Mouse (Mus musculus): ENCODE measurements around the gene Atg101.

Atg101 gene

DNA sequence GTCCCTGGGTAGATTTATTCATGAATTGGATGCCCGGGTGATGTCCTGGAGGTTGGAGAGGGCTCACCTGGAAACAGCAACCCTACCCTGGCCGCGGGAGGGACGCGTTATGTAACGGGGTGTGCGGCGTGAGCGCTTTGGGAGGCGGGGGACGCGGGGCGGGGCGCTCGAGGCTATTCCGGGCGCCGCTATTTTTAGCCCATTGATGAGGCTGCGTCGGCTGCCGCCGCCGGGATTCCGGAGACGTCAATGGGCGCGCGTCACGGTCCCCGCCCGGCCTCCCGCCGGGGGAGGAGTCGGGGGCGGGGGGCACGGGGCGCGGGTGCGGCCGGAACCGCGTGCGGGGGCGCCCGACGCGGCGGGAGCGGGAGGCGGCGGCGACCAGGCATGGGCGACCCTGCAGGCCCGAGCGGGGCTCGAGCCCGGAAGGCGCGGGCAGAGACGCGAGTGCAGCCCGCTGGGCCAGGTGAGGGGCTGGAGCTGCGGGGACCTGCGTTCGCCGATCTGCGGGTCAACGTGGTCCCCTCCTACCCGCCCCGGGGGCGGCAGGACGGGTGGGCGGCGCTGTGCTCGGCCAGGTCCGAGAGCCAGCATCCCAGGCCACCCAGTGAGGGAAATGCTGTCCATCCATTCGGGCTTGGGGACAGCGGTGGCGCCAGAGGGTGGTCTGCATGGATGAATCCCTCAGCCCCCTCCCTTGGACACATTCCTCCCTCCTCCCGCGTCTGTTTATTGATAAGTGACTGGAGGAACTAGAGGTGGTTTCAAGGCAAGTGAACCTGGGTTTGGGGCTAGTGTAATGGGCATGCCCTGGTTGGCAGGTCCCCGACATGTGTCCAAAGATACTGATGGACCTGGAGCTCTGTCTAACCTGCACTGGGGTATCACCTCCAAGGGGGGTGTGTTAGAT is 29.9 kb upstream of the Atg101 start, which contains the start of gene Nr4a1:
Gene Nr4a1 (plus strand): TSS at position 384 of the 910 bp plus-strand sequence.
- intact Hi-C loops (cut with DNase I) = no loop called here

DNA sequence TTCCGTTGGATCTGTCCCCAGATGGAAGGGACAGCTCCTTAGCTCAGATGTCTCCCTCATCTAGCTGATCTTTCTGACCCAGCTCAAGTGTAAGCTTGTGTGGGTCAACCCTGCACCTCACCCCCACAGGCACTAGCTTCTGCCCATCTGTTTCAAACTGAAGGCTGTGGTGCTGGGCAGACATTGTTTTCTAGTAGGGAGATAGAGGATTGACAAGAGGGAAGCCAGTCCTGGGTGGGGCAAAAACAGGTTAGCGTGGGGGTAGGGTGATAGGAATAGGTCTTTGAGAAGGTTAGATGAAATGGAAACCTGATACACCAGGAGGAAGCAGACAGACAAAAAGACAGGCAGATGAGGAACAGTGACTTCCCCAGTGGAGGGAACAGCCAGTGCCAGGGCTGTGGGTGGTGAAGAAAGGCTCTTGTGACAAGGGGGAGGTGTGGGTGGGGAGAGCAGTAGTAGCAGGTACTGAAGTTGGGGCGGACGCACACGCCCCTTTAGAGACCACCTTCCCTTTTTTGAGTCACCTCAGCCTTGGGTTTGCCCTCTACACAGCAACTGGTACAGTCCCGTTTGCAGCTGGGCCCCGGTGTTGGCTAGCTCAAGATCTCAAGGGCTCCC is 28.1 kb upstream of the Atg101 start:
- intact Hi-C loops (cut with DNase I) = no loop called here

DNA sequence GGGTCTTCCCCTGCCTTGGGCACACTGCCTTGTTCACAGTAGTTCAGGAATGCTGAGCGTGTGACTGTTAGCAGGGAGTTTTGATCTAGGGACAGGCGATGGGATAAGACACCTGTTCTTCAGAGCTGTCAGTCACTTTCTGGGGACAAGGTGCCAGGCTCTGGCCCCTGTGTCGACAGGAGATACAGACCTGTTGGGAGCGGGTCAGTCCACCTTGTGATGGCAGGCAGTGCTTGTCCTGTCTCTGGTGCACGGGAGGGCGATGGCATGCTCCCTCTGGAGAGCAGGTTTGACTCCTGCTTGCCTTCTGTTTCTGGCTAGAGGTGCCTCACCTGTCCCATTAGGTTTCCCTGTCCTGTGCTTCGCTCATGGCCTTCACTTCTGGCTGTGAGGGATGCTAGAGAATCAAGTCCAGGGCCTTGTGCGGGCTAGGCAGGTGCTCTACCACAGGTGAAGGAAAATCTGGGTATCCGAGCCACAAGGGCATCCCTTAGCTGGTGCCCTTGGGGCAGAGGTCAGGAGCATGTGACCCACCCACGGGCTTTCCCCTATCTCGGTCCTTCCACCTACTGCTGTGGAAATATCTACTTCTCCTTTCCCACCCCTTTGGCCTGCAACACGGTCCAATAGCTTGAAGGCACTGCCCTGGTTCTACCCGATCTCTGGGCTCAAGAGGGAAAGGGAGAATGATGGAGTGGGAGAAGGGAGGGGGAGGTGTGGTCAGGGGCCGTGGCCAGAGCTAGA is 27.4 kb upstream of the Atg101 start:
- intact Hi-C loops (cut with DNase I) = no loop called here

DNA sequence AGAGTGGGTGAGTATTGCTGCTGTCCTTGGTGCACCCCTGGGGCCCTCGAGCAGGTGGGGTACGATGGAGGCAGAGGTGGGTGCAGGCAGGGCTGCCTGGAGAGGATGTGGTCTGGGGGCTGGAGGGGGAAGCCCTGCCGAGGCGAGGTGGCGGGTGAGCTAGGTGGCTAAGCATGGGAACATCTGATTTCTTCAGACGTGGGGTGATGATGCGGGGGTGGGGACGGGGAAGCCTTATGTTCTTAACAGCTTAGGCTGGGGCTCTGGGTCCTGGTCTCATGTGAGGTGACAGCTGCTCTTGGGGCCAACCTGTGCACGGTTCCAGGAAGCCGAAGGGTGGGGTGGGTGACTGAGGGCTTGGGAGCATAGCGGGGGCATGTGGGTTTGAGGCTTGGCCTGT is 25.7 kb upstream of the Atg101 start:
- intact Hi-C loops (cut with DNase I) = no loop called here

DNA sequence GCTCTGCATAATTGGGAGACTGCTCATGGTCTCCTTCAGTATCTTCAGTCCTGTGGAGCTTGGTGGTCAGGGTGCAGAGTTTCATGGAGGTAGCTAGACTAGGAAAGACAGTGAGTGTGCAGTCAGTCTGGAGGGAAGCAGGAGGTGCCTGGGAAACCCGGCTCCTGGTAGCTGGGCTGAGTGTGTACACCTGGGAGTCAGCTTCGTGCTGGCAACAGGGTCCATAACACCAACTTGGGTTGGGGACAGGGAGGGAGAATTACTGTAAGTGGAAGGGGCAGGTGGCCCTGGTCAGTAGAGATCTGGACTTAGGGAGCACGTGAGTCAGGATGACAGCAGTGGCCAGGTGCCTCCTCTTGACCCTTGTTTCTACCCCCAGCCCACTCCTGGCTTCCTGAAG is 24.1 kb upstream of the Atg101 start:
- intact Hi-C loops (cut with DNase I) = no loop called here

DNA sequence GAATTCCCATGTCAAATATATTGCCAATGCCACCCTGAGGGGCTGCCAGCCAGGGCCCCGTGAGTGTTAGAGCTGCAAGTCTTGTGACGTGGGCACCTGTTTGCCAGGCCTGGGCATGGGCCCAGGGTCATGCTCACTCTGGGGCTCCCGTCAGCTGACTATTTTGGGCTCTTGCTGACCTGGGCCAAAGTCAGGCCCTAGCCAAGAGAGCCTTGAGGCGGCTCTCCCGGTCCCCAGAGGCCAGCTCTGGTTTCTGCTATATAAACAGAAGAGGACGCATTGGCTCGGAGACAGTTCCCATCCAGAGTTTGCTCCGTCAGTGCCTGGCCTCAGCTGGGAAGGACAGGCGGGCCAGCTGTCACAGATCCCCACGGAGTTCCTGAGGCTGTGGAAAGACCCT is 23.7 kb upstream of the Atg101 start:
- intact Hi-C loops (cut with DNase I) = no loop called here

DNA sequence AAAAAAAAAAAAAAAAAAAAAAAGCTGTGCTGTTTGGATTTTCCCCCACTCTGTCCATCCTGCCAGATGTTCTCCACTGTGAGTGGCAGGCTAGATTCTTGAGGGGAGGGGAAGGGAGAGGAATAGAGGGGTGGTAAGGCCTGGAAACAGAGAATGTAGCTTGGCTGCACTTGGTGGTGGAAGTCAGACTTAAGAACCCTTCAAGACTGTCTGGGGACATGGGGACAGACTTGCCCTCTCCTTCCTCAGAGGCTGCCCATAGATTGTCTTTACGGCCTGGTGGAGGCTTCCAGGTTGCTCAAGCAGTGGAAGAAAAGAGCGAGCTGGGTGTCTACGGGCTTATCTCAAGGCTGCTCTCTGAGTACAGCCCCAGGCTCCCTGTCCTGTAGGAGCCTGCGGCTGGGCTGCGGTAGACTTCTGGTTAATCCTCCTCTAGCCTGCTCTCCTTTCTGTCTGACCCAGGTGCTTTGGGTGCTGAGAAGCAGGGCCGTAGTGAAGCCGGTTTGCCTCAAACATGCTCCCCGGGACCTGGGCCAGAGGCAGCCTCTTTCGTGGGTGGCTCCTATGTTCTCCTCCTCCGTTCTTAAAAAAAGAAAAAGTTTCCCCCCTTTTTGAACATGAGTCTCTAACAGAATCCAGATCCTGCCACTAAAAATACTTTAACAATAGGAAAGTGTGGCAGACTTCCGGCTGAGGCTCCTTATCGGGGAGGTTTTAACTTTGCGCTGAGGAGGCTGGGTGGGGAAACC is 23.0 kb upstream of the Atg101 start:
- intact Hi-C loops (cut with DNase I) = no loop called here

DNA sequence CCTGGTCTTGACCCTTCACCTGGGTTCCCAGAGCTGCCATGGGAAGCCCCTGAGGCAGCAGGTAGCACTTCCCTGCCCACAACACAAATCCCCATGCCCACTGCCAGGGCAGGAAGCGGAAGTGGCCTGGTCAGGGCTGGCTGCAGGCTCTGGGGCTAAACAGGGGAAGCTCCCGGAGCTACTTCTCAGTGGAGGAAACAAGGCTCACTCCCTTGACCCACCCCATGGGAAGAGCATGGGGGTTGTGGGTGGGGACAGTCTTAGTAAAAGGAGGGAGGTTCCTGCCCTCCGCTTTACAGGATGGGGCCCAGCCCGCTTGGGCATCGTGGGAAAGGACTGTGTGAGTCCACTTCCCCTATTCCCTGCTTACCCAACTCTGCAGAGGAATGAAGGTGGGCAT is 21.6 kb upstream of the Atg101 start:
- intact Hi-C loops (cut with DNase I) = no loop called here

DNA sequence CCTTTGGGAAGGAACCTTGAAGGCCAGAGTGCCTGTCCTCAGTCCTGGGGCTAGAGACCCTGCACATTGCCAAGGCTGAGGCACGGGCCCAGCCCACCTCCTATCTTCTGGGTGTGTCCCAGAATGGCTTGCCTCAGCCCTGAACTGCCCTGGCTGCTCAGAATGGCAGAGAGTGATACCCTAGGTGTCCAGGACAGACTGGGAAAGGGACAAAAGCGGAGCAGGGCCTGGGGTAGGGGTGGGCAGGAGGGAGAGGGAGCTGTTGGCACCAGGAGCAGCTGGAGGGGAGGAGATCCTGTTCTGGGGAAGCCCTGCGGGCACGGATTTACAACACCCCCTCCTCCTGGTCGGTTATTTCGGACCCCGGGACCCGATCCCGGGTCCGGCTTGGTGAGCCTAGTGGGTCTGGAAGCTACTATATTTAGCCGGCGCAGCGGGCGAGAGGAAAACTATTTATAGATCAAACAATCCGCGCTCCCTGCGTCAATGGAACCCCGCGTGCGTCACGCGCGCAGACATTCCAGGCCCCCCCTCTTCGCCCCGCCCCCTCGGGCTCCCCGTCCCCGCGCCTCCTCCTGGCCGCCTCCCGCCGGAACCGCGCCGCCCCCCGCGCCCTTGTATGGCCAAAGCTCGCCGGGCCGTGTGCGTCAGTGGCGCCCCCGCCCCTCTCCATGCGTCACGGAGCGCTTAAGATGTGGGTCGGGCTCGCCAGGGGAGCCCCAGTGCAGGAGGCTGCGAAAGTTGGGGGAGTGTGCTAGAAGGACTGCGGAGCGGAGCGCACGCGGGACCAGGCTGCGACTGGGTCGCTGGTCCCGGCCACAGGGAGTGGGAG is 17.7 kb upstream of the Atg101 start:
- intact Hi-C loops (cut with DNase I) = no loop called here

DNA sequence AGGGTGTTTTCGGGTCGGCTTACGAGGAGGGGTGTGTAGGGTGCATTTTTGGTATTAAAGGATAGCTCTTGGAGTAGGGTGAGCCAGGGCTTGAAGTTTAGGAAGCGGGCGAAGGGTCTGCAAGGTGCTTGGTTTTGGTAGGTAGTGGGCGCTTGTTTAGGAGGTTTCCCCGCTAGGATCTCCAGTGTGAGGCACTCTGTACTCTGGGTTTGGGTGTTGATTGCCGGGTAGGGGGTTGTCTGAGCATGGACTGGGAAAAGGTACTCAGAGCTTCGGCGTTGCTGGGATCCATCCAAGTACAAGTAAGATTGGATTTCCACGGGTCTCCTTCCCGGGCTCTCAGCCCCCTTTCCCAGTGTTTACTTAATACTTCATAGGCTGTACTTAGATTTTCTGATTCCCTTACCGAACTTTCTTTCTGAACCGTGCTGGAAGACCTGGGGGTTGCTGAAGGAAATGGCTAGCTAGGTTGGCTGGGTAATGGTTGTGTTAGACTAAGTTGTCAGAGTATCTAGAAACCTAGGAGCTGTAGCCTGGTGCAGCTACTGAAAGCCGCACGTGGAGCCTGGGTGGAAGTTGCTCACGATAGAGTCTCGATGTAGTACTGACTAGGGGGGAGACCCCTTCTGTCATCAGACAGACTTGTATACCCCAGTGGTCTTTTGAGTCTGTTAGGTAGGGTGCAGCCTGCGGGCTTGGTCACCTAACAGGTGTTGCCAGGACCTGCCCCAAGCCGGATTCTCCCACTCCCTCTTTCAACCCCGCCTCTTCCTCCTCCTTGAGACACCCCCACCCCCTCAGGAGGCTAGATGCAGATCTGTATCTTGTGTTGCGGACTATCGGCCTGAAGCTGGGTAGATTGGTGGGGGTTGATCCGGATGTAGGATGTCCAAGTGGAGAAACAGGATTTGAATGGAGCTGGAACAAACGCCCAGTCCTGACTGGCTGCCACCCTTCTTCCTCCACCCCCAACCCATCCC is 16.7 kb upstream of the Atg101 start:
- intact Hi-C loops (cut with DNase I) = no loop called here

DNA sequence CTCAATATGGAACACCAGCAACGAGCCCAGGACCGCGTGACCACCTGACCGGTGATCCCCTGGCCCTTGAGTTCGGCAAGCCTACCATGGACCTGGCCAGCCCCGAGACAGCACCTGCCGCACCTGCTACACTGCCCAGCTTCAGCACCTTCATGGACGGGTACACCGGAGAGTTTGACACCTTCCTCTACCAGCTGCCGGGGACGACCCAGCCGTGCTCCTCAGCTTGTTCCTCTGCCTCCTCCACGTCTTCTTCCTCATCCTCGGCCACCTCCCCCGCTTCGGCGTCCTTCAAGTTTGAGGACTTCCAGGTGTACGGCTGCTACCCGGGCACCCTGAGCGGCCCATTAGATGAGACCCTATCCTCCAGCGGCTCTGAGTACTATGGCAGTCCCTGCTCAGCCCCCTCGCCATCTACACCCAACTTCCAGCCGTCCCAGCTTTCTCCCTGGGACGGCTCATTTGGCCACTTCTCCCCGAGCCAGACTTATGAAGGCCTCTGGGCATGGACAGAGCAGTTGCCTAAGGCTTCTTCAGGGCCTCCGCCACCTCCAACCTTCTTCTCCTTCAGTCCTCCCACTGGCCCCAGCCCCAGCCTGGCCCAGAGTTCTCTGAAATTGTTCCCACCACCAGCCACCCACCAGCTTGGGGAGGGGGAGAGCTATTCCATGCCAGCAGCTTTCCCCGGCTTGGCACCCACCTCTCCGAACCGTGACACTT is 13.8 kb upstream of the Atg101 start:
- intact Hi-C loops (cut with DNase I) = no loop called here

DNA sequence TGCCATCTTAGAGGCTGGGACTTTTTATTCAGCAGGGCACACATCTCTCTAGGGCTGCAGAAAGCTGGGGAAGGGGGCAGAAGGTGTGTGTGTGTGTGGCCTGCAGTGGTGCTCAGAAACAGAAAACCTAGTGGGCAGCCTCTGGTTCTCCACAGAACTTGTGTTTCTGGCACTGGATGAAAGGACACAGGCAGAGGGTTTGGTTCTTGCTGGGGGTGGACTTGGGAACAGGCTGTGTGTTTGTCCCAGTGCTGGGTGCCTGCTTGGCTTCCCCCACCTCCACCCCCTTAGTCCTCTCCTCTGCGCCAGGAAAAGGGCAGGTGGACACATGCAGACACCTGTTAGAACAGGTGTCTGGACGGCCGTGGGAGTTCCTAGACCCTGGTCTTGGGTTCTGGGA is 13.0 kb upstream of the Atg101 start:
- intact Hi-C loops (cut with DNase I) = no loop called here

DNA sequence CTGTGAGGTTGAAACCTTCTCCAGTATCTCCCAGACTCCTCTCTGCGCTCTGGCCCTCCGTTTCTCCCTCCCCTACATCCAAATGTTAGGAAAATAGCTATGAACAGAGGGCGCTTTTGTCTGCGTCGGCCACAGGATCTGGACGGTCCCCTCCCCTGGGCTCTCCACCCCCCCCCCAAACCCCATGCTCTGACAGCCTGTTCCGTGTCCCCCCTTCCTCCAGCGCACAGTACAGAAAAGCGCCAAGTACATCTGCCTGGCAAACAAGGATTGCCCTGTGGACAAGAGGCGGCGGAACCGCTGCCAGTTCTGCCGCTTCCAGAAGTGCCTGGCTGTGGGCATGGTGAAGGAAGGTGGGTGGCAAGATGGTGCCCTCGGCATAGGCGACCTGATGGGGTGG is 12.6 kb upstream of the Atg101 start:
- intact Hi-C loops (cut with DNase I) = no loop called here

DNA sequence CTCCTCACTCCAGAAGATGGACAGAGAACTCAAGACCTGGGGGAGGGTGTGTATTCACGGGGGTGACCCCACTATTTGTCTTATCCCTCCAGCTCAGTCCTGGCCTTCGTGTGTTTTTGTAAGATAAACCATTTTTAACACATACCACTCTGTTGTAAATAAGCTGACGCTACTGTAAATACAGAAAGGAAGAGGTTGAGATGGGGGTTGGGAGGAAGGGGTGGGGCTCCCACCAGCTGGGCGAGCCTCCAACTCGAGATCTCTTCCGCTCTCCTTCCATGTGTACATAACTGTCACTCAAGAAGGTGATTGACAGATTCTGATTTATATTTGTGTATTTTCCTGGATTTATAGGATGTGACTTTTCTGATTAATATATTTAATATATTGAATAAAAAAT is 9.7 kb upstream of the Atg101 start:
- intact Hi-C loops (cut with DNase I) = no loop called here

DNA sequence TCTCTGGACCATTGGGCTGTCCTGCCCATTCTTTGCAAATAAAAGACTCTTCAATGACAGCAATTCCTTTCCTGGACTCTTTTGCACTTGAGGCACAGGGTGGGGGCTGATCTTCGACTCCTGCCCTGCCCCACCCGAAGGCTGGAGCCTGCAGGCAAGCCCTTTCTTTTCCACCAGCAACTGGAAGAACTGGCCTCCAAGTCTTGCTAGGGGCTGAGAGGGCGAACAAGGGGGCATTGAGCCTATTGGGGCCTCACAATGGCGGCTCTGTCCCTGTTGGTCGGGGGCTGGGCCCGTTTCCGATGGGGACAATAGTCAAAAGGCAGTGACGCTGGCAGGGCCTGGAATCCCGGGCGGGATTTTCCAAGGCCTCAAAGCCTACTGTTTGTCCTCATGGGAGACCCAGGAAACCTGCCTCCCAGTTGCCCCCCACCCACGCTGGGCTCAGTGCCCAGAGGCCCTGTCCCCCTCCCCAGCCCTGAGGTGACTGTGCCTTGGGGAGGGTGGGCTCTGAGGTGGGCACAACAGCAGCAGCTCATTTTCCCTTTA is 6.6 kb upstream of the Atg101 start:
- intact Hi-C loops (cut with DNase I) = no loop called here

DNA sequence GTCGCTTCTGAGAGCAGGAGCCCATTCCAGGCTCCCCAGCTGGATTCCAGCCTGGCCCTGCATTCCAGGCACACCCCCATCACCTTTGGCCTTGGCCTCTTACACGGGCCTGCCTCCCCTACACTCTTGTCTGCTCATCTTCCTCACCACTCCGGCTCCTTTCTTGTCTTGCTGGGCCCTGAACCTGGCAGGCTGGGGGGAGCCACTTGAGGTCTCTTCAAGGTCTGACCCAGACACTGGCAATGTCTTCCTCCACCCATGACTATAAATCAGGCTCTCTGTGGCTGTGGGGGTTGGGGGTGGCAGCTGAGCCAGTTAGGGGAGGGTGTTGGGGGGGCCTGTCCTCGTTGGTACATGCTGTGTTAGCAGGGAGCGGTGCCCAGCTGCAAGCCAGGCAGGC is 5.5 kb upstream of the Atg101 start:
- intact Hi-C loops (cut with DNase I) = no loop called here

DNA sequence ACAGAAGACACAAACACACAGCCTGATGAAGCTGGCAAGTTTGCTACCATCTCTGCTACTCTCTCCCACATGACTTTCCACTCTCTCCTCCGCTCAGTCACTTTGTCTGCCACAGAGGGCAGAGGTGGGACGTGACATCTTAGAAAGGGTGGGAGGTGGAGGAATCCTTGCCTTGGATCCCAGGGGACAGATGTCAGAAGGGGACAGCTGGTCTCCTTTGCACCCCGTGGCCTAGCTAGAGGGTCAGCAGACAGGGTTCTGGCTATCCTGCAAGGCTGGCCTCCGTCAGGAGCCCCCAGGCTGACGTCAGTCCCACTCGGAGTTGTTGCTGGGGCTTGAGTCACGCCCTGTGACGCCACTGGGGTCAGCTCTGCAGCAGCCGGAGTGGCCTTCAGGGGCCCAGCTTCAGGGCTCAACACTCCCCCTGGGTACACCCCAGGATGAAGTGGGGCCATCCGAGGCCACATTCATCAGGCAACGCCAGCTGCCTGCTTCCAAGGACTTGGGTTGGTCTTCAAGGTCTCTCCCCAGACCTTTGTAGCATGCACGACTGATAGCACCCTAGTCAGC is 4.6 kb upstream of the Atg101 start:
- intact Hi-C loops (cut with DNase I) = no loop called here

DNA sequence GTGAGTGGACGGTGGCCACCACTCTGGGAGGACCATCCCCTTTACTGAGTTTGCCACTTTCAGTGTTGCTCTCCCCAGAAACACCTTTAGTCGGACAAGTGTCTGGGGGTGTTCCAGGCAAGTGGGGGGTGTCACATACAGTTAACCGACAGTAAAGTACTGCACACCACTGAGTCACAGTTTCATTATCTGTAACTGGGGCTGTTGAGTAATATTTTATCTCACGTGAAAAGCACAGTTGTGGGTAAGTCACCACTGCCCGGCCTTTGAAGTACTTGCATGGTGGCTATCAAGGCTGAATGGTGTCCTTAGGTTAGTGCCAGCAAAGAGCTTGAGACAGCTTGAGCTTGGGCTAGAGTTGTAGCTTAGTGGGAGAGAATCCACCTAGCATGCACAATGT is 1.6 kb upstream of the Atg101 start:
- intact Hi-C loops (cut with DNase I) = loop anchor here (5.0 kb wide), 1 partner anchor 60 kb away; the partner anchor contains the start of gene Grasp

All from adrenal gland (tissue).